Mouse (Mus musculus): ENCODE data around the gene Tet3.

GRCm38 (mm10) chr6:83349274-83349958 is 109.5 kb downstream of the Tet3 start:
- TF ChIP-seq CTCF (IDR thresholded peaks at IDR 0.05) (peak; percentile 98; the same call in 1 of the 2 replicates), POLR2A (IDR thresholded peaks at IDR 0.05; ENCODE audit: insufficient read depth, low read depth, low read length) (peak; percentile 58; the same call in 1 of the 2 replicates)
